Mouse (Mus musculus): ENCODE measurements at regions not wholly inside any gene's neighbourhood (a gene's known extent, or its start where the extent isn't known, plus 50 kb on each side); places are given as distances from the start of the nearest gene placed in this dataset.

DNA sequence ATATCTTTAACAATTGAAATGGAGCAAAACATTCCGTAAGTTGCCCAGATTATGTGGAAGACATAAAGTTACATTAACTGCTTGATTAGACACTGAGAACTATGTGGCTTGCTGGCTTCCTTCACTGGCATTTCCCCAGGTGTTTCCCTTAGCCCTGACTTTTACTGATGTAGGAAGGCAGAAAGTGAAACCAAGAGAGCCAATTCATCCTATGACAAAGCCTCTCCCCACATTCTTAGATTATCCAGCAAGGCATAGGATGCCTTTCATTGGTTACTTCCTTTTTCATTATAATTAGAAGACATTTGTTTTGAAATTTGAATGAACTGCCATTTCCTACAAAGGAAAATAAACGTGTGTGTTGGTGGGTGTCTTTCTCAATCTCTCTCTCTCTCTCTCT lies 72.1 kb downstream of the Cdc42ep3 start:
- H3K27me3 ChIP-seq (replicated peaks) = no peaks in the 10 kb centered on the region
- H3K4me1 ChIP-seq = no peaks in the 10 kb centered on the region
- no peak overlapping the region for H3K4me2 ChIP-seq
- ATAC-seq (replicated peaks) = no peak
- no peaks in the 10 kb centered on the region for H3K9me3 ChIP-seq
- no peaks in the 10 kb centered on the region for H3K36me3 ChIP-seq (replicated peaks)
- no peak overlapping the region for H3K4me3 ChIP-seq
- H3K9ac ChIP-seq = no peak overlapping the region
- WGBS = 59% methylated on average over 2 of the region's 2 CpGs
- no peak overlapping the region for H3K27ac ChIP-seq

- no peak for ATAC-seq (replicated peaks)
- WGBS = 82% methylated on average over 8 of the region's 8 CpGs
- H3K36me3 ChIP-seq (replicated peaks) = no peaks in the 10 kb centered on the region
These were observed 81.3 kb downstream of the Cdc42ep3 start for GRCm38 (mm10) chr17:79273551-79273950.

GRCm38 (mm10) chr17:79259691-79260090 lies 95.2 kb downstream of the Cdc42ep3 start:
- H3K4me1 ChIP-seq = no peaks in the 10 kb centered on the region
- no peaks in the 10 kb centered on the region for H3K27me3 ChIP-seq (replicated peaks)
- no peak overlapping the region for H3K27ac ChIP-seq
- H3K9ac ChIP-seq = no peak overlapping the region
- ATAC-seq (replicated peaks) = no peak
- no peak overlapping the region for H3K4me2 ChIP-seq
- no peak overlapping the region for H3K4me3 ChIP-seq
- whole genome bisulfite sequencing = 75% methylated on average over 5 of the region's 5 CpGs
- H3K36me3 ChIP-seq (replicated peaks) = no peaks in the 10 kb centered on the region
- no peaks in the 10 kb centered on the region for H3K9me3 ChIP-seq

More at GRCm38 (mm10) chr17:79273551-79273950, 81.3 kb downstream of the Cdc42ep3 start:
- Histone ChIP-seq H3K27me3 (replicated peaks) (no peaks in the 10 kb centered on the region), H3K9ac (no peak overlapping the region), H3K9me3 (no peaks in the 10 kb centered on the region), H3K4me1 (no peaks in the 10 kb centered on the region), H3K4me3 (no peak overlapping the region), H3K4me2 (no peak overlapping the region), H3K27ac (no peak overlapping the region)

GRCm38 (mm10) chr17:79246962-79247902 lies 107.7 kb downstream of the Cdc42ep3 start:
- H3K4me1 ChIP-seq = 0 out of 2 replicates have a peak, but pooled peaks cover 3% of the 10 kb centered on the region
- no peaks in the 10 kb centered on the region for H3K36me3 ChIP-seq (replicated peaks)
- ATAC-seq (replicated peaks) = no peak; the same call in 1 of the 2 replicates
- 69% methylated on average over 9 of the region's 9 CpGs for WGBS
- no peaks in the 10 kb centered on the region for H3K27me3 ChIP-seq (replicated peaks)
- H3K4me3 ChIP-seq = no peak overlapping the region
- no peaks in the 10 kb centered on the region for H3K9me3 ChIP-seq
- H3K27ac ChIP-seq = no peak overlapping the region
- no peak overlapping the region for H3K9ac ChIP-seq
- no peak overlapping the region for H3K4me2 ChIP-seq

DNA sequence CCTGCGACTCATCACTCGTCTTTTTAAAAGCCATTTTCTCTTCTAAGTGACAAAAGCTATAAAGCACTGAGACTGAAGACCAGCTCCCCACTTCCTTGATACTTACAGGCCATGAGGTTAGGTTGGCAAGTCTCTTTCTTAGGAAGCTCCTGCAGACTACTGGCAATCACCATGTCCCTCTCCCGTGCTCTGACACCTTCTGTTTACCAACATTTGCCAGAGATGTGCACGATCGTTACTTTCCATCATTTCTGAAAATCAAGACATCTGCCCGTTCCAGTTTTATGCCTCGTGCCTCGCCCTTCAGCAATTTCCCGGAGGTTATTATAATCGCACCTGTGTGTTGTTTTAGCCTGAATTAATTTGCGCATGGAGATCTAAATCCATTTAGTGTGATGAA lies 110.8 kb downstream of the Cdc42ep3 start:
- ATAC-seq (replicated peaks) = no peak
- Histone ChIP-seq H3K4me2 (no peak overlapping the region), H3K36me3 (replicated peaks) (no peaks in the 10 kb centered on the region), H3K4me3 (no peak overlapping the region), H3K4me1 (0 out of 2 replicates have a peak, but pooled peaks cover 3% of the 10 kb centered on the region), H3K9me3 (no peaks in the 10 kb centered on the region), H3K27ac (no peak overlapping the region), H3K27me3 (replicated peaks) (no peaks in the 10 kb centered on the region), H3K9ac (no peak overlapping the region)
- 90% methylated on average over 11 of the region's 11 CpGs for WGBS

- H3K9ac ChIP-seq = no peak overlapping the region
- no peaks in the 10 kb centered on the region for H3K9me3 ChIP-seq
- no peaks in the 10 kb centered on the region for H3K27me3 ChIP-seq (replicated peaks)
- H3K4me1 ChIP-seq = 0 out of 2 replicates have a peak, but pooled peaks cover 3% of the 10 kb centered on the region
- ATAC-seq (replicated peaks) = no peak
- H3K27ac ChIP-seq = no peak overlapping the region
- H3K4me2 ChIP-seq = no peak overlapping the region
- no peaks in the 10 kb centered on the region for H3K36me3 ChIP-seq (replicated peaks)
- 88% methylated on average over 2 of the region's 2 CpGs for WGBS
- H3K4me3 ChIP-seq = no peak overlapping the region
These were observed 111.5 kb downstream of the Cdc42ep3 start for GRCm38 (mm10) chr17:79243426-79243825.

DNA sequence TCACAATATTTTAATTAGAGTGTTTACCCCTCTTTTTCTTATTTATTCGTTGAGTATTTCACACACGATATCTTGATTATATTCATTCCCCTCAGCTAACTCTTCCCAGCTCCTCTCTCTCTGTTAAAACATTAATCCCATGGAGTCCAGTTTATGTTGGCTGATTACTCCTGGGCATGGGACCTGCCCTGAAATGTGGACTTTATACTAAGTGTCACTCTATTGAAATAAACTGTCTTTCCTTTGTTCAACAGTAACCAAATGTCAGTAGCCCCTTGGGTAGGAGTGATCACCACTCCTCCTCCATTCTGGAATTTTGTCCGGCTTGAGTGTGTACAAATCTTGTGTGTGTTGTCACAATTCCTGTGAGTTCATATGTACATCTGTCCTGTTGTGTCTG lies 113.4 kb downstream of the Cdc42ep3 start:
- no peaks in the 10 kb centered on the region for H3K27me3 ChIP-seq (replicated peaks)
- WGBS = 91% methylated on average over 3 of the region's 3 CpGs

DNA sequence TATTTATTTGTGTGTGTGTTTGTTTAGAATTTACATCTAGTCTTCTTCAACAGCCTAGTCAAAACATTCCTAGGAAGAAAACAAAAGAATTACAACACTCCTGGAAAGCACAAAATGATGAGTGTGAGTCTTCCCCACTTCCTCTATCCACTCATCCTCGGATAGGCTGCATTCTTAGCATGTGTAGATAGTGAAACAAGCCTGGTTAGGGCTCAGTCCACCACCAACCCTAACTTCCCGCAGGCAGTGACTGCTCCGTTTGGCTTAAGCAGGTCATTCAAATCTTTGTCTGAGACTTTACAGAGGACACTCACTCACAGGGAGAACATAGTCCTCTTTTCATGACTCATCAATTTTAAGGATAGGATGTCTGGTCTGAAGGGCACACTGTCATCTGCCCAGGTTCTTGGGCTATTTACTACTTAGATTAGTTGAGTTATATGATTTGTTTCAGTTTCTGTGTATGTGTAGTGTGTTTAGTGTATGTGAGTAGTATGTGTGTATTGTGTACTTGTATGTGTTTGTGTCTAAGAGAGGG lies 118.6 kb downstream of the Cdc42ep3 start:
- H3K9me3 ChIP-seq = no peaks in the 10 kb centered on the region
- no peak overlapping the region for H3K4me2 ChIP-seq
- ATAC-seq (replicated peaks) = no peak
- H3K36me3 ChIP-seq (replicated peaks) = no peaks in the 10 kb centered on the region
- H3K27ac ChIP-seq = no peak overlapping the region
- no peaks in the 10 kb centered on the region for H3K27me3 ChIP-seq (replicated peaks)
- 0 out of 2 replicates have a peak, but pooled peaks cover 6% of the 10 kb centered on the region for H3K4me1 ChIP-seq
- H3K4me3 ChIP-seq = no peak overlapping the region
- no peak overlapping the region for H3K9ac ChIP-seq
- WGBS = 73% methylated on average over 3 of the region's 3 CpGs

More for the DNA sequence above, 113.4 kb downstream of the Cdc42ep3 start:
- no peaks in the 10 kb centered on the region for H3K4me1 ChIP-seq
- no peak overlapping the region for H3K4me3 ChIP-seq
- H3K9me3 ChIP-seq = no peaks in the 10 kb centered on the region
- no peak overlapping the region for H3K4me2 ChIP-seq
- H3K27ac ChIP-seq = no peak overlapping the region
- no peak overlapping the region for H3K9ac ChIP-seq
- no peaks in the 10 kb centered on the region for H3K36me3 ChIP-seq (replicated peaks)
- ATAC-seq (replicated peaks) = no peak

- no peaks in the 10 kb centered on the region for H3K27me3 ChIP-seq (replicated peaks)
- no peak overlapping the region for H3K9ac ChIP-seq
- H3K27ac ChIP-seq = no peak overlapping the region
- no peak overlapping the region for H3K4me3 ChIP-seq
- no peaks in the 10 kb centered on the region for H3K36me3 ChIP-seq (replicated peaks)
- ATAC-seq (replicated peaks) = peak; percentile 90
- peak overlapping the region; percentile 25 for H3K4me2 ChIP-seq
- H3K9me3 ChIP-seq = no peaks in the 10 kb centered on the region
- 0 out of 2 replicates have a peak, but pooled peaks cover 7% of the 10 kb centered on the region for H3K4me1 ChIP-seq
- WGBS = 53% methylated on average over 25 of the region's 25 CpGs
These were observed 124.0 kb downstream of the Cdc42ep3 start for GRCm38 (mm10) chr17:79230653-79231489.

- ATAC-seq (replicated peaks) = no peak
- no peaks in the 10 kb centered on the region for H3K36me3 ChIP-seq (replicated peaks)
- no peaks in the 10 kb centered on the region for H3K4me1 ChIP-seq
- no peaks in the 10 kb centered on the region for H3K9me3 ChIP-seq
- 88% methylated on average over 1 of the region's 1 CpGs for WGBS
- H3K9ac ChIP-seq = no peak overlapping the region
- H3K4me3 ChIP-seq = no peak overlapping the region
- no peak overlapping the region for H3K4me2 ChIP-seq
- no peak overlapping the region for H3K27ac ChIP-seq
- H3K27me3 ChIP-seq (replicated peaks) = no peaks in the 10 kb centered on the region
These were observed 148.3 kb downstream of the Cdc42ep3 start for GRCm38 (mm10) chr17:79206563-79206962.

DNA sequence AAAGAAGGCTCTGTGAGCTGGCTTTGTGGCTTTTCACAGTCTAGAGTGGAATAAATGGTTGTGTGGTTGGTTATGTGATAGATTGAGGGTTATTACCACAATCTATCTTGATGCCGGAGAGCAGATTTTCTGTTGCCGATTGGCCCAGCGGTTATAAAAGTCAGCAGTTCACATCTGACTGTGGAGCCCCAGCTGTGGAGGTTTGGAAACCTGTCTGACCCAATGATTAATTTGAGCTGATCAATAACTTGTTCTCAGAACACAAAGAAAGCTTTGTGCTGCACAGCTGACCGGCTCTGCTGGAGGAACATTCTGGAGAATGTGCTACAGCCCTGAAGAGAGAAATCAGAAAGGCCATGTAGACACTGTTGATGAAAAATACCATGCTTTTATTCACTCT lies 148.8 kb downstream of the Cdc42ep3 start:
- Histone ChIP-seq H3K27me3 (replicated peaks) (no peaks in the 10 kb centered on the region), H3K27ac (no peak overlapping the region), H3K4me1 (no peaks in the 10 kb centered on the region), H3K9ac (no peak overlapping the region), H3K36me3 (replicated peaks) (no peaks in the 10 kb centered on the region), H3K4me2 (no peak overlapping the region), H3K4me3 (no peak overlapping the region), H3K9me3 (no peaks in the 10 kb centered on the region)
- whole genome bisulfite sequencing = 89% methylated on average over 4 of the region's 4 CpGs
- ATAC-seq (replicated peaks) = no peak

Data from midbrain, embryonic 15.5 days (tissue).